7 mouse cellular contexts compared by ENCODE assay signal in genomic region chr9:78378113-78378785, GRCm38 (mm10). TPM values are rescaled to one million over a fixed set of nuclear protein-coding genes. Genes with fewer than 3 reads are reported as not detected.
DNase-seq lines count a peak whose midpoint lies in the region; ATAC-seq and TF ChIP-seq lines count a peak whose summit lies in the region.

Gene Ooep, minus strand, starts transcription at chr9:78378725.

- TF ChIP-seq CTCF in left cerebral cortex, adult 2 months (IDR thresholded peaks at IDR 0.05) = no peak; the same call in 1 of the 2 replicates

- no peak for DNase-seq in left cerebral cortex, adult 2 months (ENCODE audit: extremely low spot score in 1 of 2, low spot score in 2 of 2)
- no peak for DNase-seq in left cerebral cortex, adult 11 months (ENCODE audit: low spot score)
- DNase-seq in embryo, embryonic 10.5 days (ENCODE audit: low spot score) = peak; percentile 63
- DNase-seq in spleen, postnatal 4 days (ENCODE audit: low spot score in 2 of 2) = no peak

- 0 out of 2 replicates have a peak within 1 kb of the TSS, but pooled peaks have one; percentile 3 for H3K4me3 ChIP-seq in left cerebral cortex, adult 2 months
- H3K4me3 ChIP-seq in forebrain, embryonic 15.5 days = peak within 1 kb of the TSS; percentile 37
- H3K4me3 ChIP-seq in limb, embryonic 12.5 days (replicated peaks) = peak within 1 kb of the TSS; percentile 36
- peak within 1 kb of the TSS; percentile 43 for H3K4me3 ChIP-seq in midbrain, embryonic 16.5 days (ENCODE audit: low read depth, low read length)

- H3K27me3 ChIP-seq in forebrain, embryonic 15.5 days = no peaks in the 10 kb centered on the region
- peaks cover 16% of the 10 kb centered on the region for H3K27me3 ChIP-seq in limb, embryonic 12.5 days
- no peaks in the 10 kb centered on the region for H3K27me3 ChIP-seq in midbrain, embryonic 16.5 days (ENCODE audit: control insufficient read depth, insufficient read depth, low read depth, low read length)

- peaks cover 13% of the 10 kb centered on the region for H3K4me1 ChIP-seq in forebrain, embryonic 15.5 days
- H3K4me1 ChIP-seq in limb, embryonic 12.5 days (replicated peaks) = peaks cover 10% of the 10 kb centered on the region
- H3K4me1 ChIP-seq in midbrain, embryonic 16.5 days (ENCODE audit: control insufficient read depth, insufficient read depth, low read length) = peaks cover 6% of the 10 kb centered on the region

- no peak within 1 kb of the TSS for H3K27ac ChIP-seq in left cerebral cortex, adult 2 months
- H3K27ac ChIP-seq in forebrain, embryonic 15.5 days (replicated peaks) = peak within 1 kb of the TSS; percentile 45
- H3K27ac ChIP-seq in limb, embryonic 12.5 days = no peak within 1 kb of the TSS
- peak within 1 kb of the TSS; percentile 73 for H3K27ac ChIP-seq in midbrain, embryonic 16.5 days (ENCODE audit: low read length)

- H3K4me2 ChIP-seq in forebrain, embryonic 15.5 days (replicated peaks) = peak within 1 kb of the TSS; percentile 70
- peak within 1 kb of the TSS; percentile 68 for H3K4me2 ChIP-seq in limb, embryonic 12.5 days
- peak within 1 kb of the TSS; percentile 61 for H3K4me2 ChIP-seq in midbrain, embryonic 16.5 days (ENCODE audit: low read length)

- peak within 1 kb of the TSS; percentile 44 for H3K9ac ChIP-seq in forebrain, embryonic 15.5 days (replicated peaks)
- peak within 1 kb of the TSS; percentile 50 for H3K9ac ChIP-seq in limb, embryonic 12.5 days (replicated peaks)
- peak within 1 kb of the TSS; percentile 54 for H3K9ac ChIP-seq in midbrain, embryonic 16.5 days (ENCODE audit: low read depth, low read length)

- WGBS in forebrain, embryonic 15.5 days = 2% methylated on average over 20 of the region's 23 CpGs
- WGBS in limb, embryonic 12.5 days = 5% methylated on average over 23 of the region's 23 CpGs
- WGBS in midbrain, embryonic 16.5 days = 2% methylated on average over 17 of the region's 23 CpGs

- ATAC-seq in forebrain, embryonic 15.5 days (replicated peaks) = peak; percentile 96
- ATAC-seq in limb, embryonic 12.5 days (ENCODE audit: insufficient number of reproducible peaks, insufficient read depth, low FRiP score, low TSS enrichment, low read depth) = peak; percentile 83; the same call in 1 of the 2 replicates
- ATAC-seq in midbrain, embryonic 16.5 days = peak; percentile 95

- no peaks in the 10 kb centered on the region for H3K9me3 ChIP-seq in forebrain, embryonic 15.5 days
- no peaks in the 10 kb centered on the region for H3K9me3 ChIP-seq in limb, embryonic 12.5 days
- H3K9me3 ChIP-seq in midbrain, embryonic 16.5 days (replicated peaks; ENCODE audit: control insufficient read depth, low read length, poor library complexity, severe bottlenecking) = no peaks in the 10 kb centered on the region

- no peaks in the 10 kb centered on the region for H3K36me3 ChIP-seq in forebrain, embryonic 15.5 days
- H3K36me3 ChIP-seq in limb, embryonic 12.5 days = no peaks in the 10 kb centered on the region
- no peaks in the 10 kb centered on the region for H3K36me3 ChIP-seq in midbrain, embryonic 16.5 days (ENCODE audit: control insufficient read depth, insufficient read depth, low read length)

- intact Hi-C loops in left cerebral cortex, adult 2 months (cut with DNase I) = no loop called here

RNA-seq across cellular contexts. Expression of gene Ooep, which starts in this region (rescaled TPM):
- not detected for total RNA-seq in left cerebral cortex, adult 2 months (2021)
- polyA plus RNA-seq in forebrain, embryonic 15.5 days (2015; fragmentation: Nextera tagmentation; extraction: Ambion mirVana) = 4.1 and 5.1 TPM in 2 replicates
- polyA plus RNA-seq in limb, embryonic 12.5 days (2016; fragmentation: Nextera tagmentation; extraction: Ambion mirVana) = 2.5 and 3.0 TPM in 2 replicates
- 6.9 and 9.1 TPM in 2 replicates for polyA plus RNA-seq in midbrain, embryonic 16.5 days (2015; fragmentation: Nextera tagmentation; extraction: Ambion mirVana)

Comparison
In these comparisons a context has a peak if more than half of its experiments do, and no peak if none do; other contexts are left out.
1. H3K27ac ChIP-seq: peak in forebrain, embryonic 15.5 days (single experiment) and midbrain, embryonic 16.5 days (single experiment); none in left cerebral cortex, adult 2 months (single experiment) and limb, embryonic 12.5 days (single experiment).
2. Peak in every context shown above with its lines, with median percentiles within 50 percentile points of each other: H3K4me3 ChIP-seq, ATAC-seq, H3K4me2 ChIP-seq and H3K9ac ChIP-seq.